Mouse (Mus musculus) lung, postnatal 10 days (tissue): ENCODE measurements around the gene 9430015G10Rik.
A peak's percentile ranks its signal among the peaks of the same experiment; 100 is the strongest.
"Not testable (repeated sequence)": the region's sequence is repeated elsewhere in the genome, so short reads cannot be mapped to it uniquely, and the experiment has no call there.

Source experiments
- DNase-seq: peaks from one replicate; pipeline ENCODE4 v3.0.0; 2021

Gene 9430015G10Rik

GRCm38 (mm10) chr4:156099427-156099826 is 10.4 kb upstream of the 9430015G10Rik start:
- no peak for DNase-seq

DNA sequence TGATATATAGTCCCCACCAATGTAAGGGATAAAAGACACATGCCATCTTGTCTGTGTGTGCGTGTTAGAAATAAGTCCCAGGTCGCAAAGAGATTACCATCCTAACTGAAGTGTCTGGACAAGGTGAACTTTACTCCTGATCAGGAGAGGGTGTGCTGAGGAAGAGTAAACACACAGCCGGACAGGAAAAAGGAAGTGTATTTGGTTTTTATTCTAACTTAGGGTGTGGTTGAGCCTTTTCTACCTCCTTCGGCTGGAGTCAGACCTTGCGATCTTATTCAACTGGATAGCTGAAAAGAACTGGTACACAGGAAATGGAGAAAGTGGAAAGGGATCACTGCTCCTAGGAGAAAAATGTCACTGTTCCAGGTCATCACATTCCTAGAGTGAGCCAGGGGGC is 9.3 kb upstream of the 9430015G10Rik start:
- DNase-seq: no peak

DNA sequence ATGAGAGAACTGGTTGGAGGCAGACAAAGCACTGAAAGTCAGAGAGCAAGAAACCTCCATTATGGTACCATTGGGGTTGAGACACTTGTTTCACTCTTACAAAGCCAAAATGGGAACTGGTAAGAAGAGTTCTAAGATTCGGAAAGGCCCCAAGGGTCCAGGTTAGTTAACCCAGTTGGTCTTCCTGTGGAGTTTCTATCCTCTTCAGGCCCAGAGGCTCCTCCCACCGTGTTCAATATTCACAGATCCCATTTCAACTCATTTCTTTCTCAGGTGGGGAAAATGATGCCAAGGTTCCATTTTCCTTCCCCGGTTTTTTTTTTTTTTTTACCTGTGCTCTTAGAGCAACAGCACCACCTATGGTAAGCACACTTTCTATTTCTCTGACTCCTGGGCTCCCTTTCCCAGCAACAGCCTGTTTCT is 8.3 kb upstream of the 9430015G10Rik start:
- peak; percentile 13 for DNase-seq

- DNase-seq: no peak
These were observed 6.4 kb upstream of the 9430015G10Rik start for GRCm38 (mm10) chr4:156103342-156103741.

- peak; percentile 88 for DNase-seq
These were observed 906 bp upstream of the 9430015G10Rik start for GRCm38 (mm10) chr4:156108606-156109546.

GRCm38 (mm10) chr4:156124077-156124476 is 14.3 kb downstream of the 9430015G10Rik start:
- DNase-seq: no peak

GRCm38 (mm10) chr4:156125393-156125792 is 15.6 kb downstream of the 9430015G10Rik start:
- DNase-seq: no peak

- no peak for DNase-seq
These were observed 17.1 kb downstream of the 9430015G10Rik start for GRCm38 (mm10) chr4:156126841-156127240.

DNA sequence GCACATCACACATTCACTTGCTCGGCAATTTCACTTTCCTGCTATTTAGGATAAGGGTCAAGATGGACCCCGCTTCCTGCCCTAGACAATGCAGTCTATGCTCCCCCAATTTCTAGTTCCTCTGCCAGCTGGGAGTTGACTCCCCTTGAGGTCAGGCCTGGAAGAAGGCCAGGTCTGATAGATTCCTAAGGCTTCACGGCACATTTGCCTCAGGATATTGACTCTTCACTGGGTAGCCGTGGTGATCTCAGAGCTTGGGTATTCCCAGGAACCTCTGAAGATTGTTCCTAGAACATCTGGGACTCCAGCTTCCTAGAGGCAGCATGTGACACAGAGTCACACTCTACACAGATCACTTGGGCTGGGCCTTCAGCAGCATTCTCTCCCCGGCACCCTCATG is 19.0 kb downstream of the 9430015G10Rik start:
- DNase-seq: no peak

DNA sequence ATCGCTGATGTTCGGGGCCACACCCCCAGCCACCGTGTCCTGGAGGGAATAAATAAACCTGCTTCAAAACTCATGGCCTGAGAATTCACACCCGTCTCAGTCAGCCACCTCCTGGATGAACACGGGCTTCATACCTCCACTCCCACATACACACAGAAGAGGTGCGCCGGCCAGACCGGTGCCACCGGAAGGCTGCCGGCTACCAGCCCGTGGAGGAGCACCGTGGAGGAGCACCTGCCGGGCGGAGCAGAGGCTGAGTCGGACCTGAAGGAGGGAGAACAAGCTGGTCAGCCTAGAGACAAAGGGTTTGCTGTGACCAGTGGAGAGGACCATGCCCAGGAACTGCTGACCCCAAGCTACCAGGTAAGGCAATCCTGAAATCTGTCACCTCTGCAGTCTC is 20.7 kb downstream of the 9430015G10Rik start, which contains the start of gene Rnf223:
Rnf223 (plus strand) TSS at position 78 of the 400 bp plus-strand sequence.
- DNase-seq: no peak

GRCm38 (mm10) chr4:156130940-156131339 is 21.2 kb downstream of the 9430015G10Rik start:
- no peak for DNase-seq

- DNase-seq: peak; percentile 33
These were observed 23.6 kb downstream of the 9430015G10Rik start for GRCm38 (mm10) chr4:156133334-156133733.

DNA sequence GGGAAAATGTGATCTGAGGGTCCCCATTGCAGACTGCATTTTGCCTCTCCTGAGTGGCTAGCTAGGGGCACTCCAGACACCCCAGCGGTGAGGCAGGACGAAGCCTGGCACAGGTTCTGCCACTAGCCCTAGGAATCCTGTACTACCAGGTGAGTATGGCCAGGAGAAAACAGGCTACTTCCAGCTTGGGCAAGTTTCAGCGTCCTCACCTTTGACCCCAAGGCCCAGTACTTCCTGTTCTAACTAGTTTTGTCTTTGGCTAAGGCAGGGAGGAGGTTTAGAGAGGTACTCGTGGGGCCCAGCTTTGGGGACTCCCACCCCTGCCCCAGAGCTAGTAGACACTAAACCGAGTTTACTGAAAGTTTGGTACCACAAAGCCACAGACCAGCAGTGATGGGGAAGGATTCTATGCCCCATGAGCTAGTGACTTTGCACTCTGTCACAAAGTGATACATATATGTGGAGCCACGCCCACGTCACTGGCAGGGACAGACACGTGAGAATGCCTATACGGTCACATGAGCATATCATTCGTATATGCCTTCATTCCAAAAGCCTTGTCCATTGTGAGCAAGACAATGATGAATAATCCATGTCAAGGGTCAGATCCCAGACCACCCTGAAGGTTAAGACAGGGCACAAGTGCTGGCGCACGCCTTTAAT is 24.3 kb downstream of the 9430015G10Rik start:
- no peak for DNase-seq

- no peak for DNase-seq
These were observed 25.3 kb downstream of the 9430015G10Rik start for GRCm38 (mm10) chr4:156135112-156135511.

DNA sequence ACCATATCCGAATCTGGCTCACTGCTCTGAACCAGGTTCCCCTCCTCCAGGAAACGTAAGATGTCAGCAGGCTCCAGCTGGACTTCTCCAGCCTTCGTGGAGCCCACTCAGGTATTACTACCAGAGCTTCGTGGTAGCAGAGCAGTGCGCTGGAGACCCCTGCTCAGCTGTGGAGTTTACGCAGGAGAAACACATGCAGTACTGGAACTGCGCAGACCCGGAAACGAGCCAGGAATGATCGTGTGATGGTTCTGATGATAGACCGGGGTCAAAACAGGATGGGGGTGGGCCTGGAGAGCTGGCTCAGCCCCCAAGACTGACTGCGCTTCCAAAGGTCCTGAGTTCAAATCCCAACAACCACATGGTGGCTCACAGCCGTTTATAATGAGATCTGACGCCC is 26.0 kb downstream of the 9430015G10Rik start:
- no peak for DNase-seq

- no peak for DNase-seq
These were observed 26.7 kb downstream of the 9430015G10Rik start for GRCm38 (mm10) chr4:156136285-156137100.

GRCm38 (mm10) chr4:156150887-156151286 is 41.1 kb downstream of the 9430015G10Rik start:
- not testable (repeated sequence) for DNase-seq

DNA sequence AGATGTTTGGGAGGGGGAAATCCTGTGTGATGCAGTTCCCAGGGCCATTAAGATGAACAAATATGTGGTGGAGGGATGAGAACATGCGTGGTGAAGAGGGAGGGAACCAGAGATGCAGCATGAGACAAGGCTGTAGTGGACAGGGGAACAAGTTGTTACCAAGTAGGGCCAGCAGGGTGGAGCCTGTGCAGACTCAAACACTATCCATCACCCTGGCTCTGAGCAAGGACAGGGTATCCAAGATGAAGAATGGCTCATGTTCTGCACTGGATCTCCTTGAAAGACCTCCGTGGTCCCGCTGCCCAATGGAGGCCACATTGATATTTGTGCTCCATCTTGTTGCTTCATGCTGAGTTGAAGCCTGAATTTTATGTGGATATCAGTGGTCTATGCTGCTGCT is 45.0 kb downstream of the 9430015G10Rik start:
- no peak for DNase-seq

DNA sequence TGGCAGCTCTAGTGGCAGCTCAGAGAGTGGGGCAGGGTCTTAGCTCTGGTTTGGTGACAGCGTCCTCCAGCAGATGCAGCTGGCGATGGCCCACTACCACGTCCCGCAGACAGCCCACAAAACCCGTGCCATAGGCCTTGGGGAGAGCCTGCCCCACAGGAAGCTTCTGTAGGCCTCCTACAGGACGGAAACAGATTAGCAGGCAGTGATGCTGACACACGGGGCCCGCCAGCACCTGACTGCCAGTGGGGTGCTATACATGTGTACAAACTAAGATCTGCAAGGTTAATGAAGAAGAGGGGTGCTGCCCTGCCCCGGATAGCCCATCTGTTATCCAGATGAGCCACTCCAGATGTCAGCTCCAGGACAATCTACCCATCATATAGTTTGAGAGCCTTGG is 56.7 kb downstream of the 9430015G10Rik start:
- DNase-seq: no peak

- no peak for DNase-seq
These were observed 58.8 kb downstream of the 9430015G10Rik start for GRCm38 (mm10) chr4:156168611-156169010.

DNA sequence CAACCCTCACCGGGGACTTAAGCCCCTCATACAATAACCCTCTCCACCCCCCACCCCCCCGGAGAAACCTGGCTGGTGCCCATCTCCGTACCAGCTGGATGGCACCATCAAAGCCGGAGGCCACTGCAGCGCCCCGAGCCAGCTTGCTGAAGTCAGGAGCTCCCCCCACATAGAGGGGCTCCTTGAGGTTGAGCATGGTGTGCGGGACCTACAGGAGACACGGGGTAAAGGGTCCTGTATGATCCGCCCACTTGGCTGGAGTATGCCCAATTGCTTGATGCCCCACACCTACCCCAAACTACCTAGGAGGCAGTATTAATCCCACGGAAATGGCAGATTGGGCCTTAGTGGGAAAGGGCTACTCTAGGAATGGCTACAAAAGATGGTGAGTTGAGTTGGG is 59.3 kb downstream of the 9430015G10Rik start:
- no peak for DNase-seq

- no peak for DNase-seq
These were observed 62.0 kb downstream of the 9430015G10Rik start for GRCm38 (mm10) chr4:156171828-156172227.
